Mouse (Mus musculus) small intestine, adult 2 months (tissue): ENCODE data around the gene Hook2. TPM values are rescaled to one million over a fixed set of nuclear protein-coding genes. Genes with fewer than 3 reads are reported as not detected.

Experiments
- H3K27ac ChIP-seq: fragments of 200-500 bp; 2 replicates; pipeline ENCODE4 v1.5.1; 2012; ENCODE audit warnings: low read depth, low read length, control low read depth, inconsistent platforms; ENCODE audit not compliant: insufficient read depth
- H3K27me3 ChIP-seq: fragments of 200-500 bp; 2 replicates; pipeline ENCODE4 v1.6.1; 2012; ENCODE audit warnings: mild to moderate bottlenecking, moderate library complexity, low read length, inconsistent platforms; ENCODE audit not compliant: control insufficient read depth, insufficient read depth
- H3K36me3 ChIP-seq: fragments of 200-500 bp; 2 replicates; pipeline ENCODE4 v1.6.1; 2012; ENCODE audit warnings: mild to moderate bottlenecking, low read length, control low read depth, inconsistent platforms; ENCODE audit not compliant: control insufficient read depth, insufficient read depth
- H3K4me1 ChIP-seq: fragments of 200-500 bp; 2 replicates; pipeline ENCODE4 v1.6.1; 2012; ENCODE audit warnings: low read length, inconsistent platforms, mixed read lengths; ENCODE audit not compliant: control insufficient read depth, insufficient read depth, insufficient read length
- H3K4me3 ChIP-seq: fragments of 200-500 bp; 2 replicates; pipeline ENCODE4 v1.5.1; 2012; ENCODE audit warnings: low read depth, mild to moderate bottlenecking, control low read depth, inconsistent platforms, low read length, moderate library complexity
- CTCF ChIP-seq: fragments of 200-500 bp; IDR thresholded peaks from 2 replicates; pipeline ENCODE4 v1.5.1; 2012; ENCODE audit warnings: low read depth, mild to moderate bottlenecking, control low read depth, inconsistent platforms, low read length, moderate library complexity, mixed read lengths; ENCODE audit not compliant: insufficient replicate concordance, insufficient read length; ENCODE audit errors: extremely low read depth
- POLR2A ChIP-seq: fragments of 200-500 bp; IDR thresholded peaks from 2 replicates; pipeline ENCODE4 v1.6.1; 2012; ENCODE audit warnings: low read depth, mild to moderate bottlenecking, control low read depth, inconsistent platforms, low read length, moderate library complexity
- WGBS: fragments of 180-500 bp; shearing (Covaris S2); methylation state at CpG from one replicate; pipeline ENCODE4 v1.1.7; 2018; 5-methylcytosine and 5-hydroxymethylcytosine counted together
- polyA plus RNA-seq: library from polyadenylated mRNA; depleted of rRNA; stranded (reverse); fragments of >200 nt; gene quantifications from 2 replicates; pipeline ENCODE4 v1.2.3, GENCODE M21; 2012

The Hook2 gene
- polyA plus RNA-seq, 1 experiment, result 56.9 TPM

- Histone ChIP-seq H3K27ac (no peak overlapping the region), H3K4me3 (no peak overlapping the region), H3K36me3 (peaks cover 26% of the 10 kb centered on the region), H3K4me1 (peaks cover 8% of the 10 kb centered on the region; the same call in 1 of the 2 replicates), H3K27me3 (no peaks in the 10 kb centered on the region)
- TF ChIP-seq CTCF (no peak), POLR2A (no peak)
- 61% methylated on average over 4 of the region's 4 CpGs for WGBS
These were observed 42.4 kb downstream of the Hook2 start for GRCm38 (mm10) chr8:85032622-85033311.

GRCm38 (mm10) chr8:85033867-85034266, 43.5 kb downstream of the Hook2 start:
- peaks cover 26% of the 10 kb centered on the region for H3K36me3 ChIP-seq
- no peaks in the 10 kb centered on the region for H3K27me3 ChIP-seq
- peaks cover 6% of the 10 kb centered on the region; the same call in 1 of the 2 replicates for H3K4me1 ChIP-seq
- 47% methylated on average over 1 of the region's 1 CpGs for WGBS
- H3K27ac ChIP-seq, result no peak overlapping the region
- TF ChIP-seq POLR2A (no peak), CTCF (no peak)
- H3K4me3 ChIP-seq, result no peak overlapping the region

GRCm38 (mm10) chr8:85034764-85035163, 44.4 kb downstream of the Hook2 start:
- Histone ChIP-seq H3K4me1 (peaks cover 6% of the 10 kb centered on the region; the same call in 1 of the 2 replicates), H3K4me3 (no peak overlapping the region; the same call in 1 of the 2 replicates), H3K36me3 (peaks cover 24% of the 10 kb centered on the region), H3K27ac (peak overlapping the region; percentile 50), H3K27me3 (no peaks in the 10 kb centered on the region)
- under 1% methylated on average over 13 of the region's 13 CpGs for WGBS
- TF ChIP-seq CTCF, result no peak
- TF ChIP-seq POLR2A, result no peak

- Histone ChIP-seq H3K27me3 (no peaks in the 10 kb centered on the region), H3K4me1 (peaks cover 6% of the 10 kb centered on the region; the same call in 1 of the 2 replicates), H3K27ac (peak overlapping the region; percentile 84), H3K36me3 (peaks cover 20% of the 10 kb centered on the region), H3K4me3 (peak overlapping the region; percentile 79)
- WGBS, result 3% methylated on average over 12 of the region's 12 CpGs
- TF ChIP-seq POLR2A (no peak), CTCF (no peak)
These were observed 44.8 kb downstream of the Hook2 start for GRCm38 (mm10) chr8:85035165-85035727.

GRCm38 (mm10) chr8:85035728-85036310, 45.4 kb downstream of the Hook2 start:
- H3K36me3 ChIP-seq, result peaks cover 20% of the 10 kb centered on the region

GRCm38 (mm10) chr8:85036381-85036717, 45.9 kb downstream of the Hook2 start:
- Histone ChIP-seq H3K4me1 (peaks cover 6% of the 10 kb centered on the region; the same call in 1 of the 2 replicates), H3K4me3 (peak overlapping the region; percentile 79), H3K27me3 (no peaks in the 10 kb centered on the region), H3K27ac (peak overlapping the region; percentile 84), H3K36me3 (peaks cover 19% of the 10 kb centered on the region)
- no peak for TF ChIP-seq CTCF
- TF ChIP-seq POLR2A, result no peak
- under 1% methylated on average over 9 of the region's 9 CpGs for WGBS

More at GRCm38 (mm10) chr8:85035728-85036310, 45.4 kb downstream of the Hook2 start:
- H3K27ac ChIP-seq, result peak overlapping the region; percentile 84
- peak overlapping the region; percentile 79 for H3K4me3 ChIP-seq
- H3K4me1 ChIP-seq, result peaks cover 6% of the 10 kb centered on the region; the same call in 1 of the 2 replicates
- H3K27me3 ChIP-seq, result no peaks in the 10 kb centered on the region
- TF ChIP-seq CTCF (no peak), POLR2A (no peak)
- WGBS, result under 1% methylated on average over 15 of the region's 15 CpGs
